Mouse (Mus musculus) kidney, postnatal 14 days (tissue): ENCODE data around the gene Slc16a8.
A peak's percentile ranks its signal among the peaks of the same experiment; 100 is the strongest.

Experiments
- DNase-seq: peaks from one replicate; pipeline ENCODE4 v3.0.0; 2022; ENCODE audit warnings: mixed read lengths

Gene Slc16a8

GRCm38 (mm10) chr15:79212750-79213446 is 41.7 kb downstream of the Slc16a8 start:
- DNase-seq: no peak

DNA sequence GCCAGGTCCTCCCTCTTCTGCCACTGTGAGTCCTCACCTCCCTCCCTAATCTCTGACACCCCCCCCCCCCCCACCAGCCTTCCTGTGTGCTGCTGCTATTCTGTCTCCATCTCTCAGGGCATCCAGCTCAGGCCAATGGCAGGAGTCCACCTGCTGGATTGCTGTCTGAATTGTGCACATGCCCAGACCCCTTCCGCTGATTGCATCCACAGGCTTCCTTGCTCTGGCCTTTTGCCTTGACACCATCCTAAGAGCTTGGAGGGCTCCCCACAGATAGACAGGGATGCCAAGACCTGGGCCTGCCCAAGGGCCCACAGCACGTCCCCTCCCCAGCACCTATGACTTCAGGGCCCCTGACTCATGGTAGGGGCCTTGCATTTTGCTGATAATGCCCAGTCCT is 44.2 kb downstream of the Slc16a8 start:
- no peak for DNase-seq

DNA sequence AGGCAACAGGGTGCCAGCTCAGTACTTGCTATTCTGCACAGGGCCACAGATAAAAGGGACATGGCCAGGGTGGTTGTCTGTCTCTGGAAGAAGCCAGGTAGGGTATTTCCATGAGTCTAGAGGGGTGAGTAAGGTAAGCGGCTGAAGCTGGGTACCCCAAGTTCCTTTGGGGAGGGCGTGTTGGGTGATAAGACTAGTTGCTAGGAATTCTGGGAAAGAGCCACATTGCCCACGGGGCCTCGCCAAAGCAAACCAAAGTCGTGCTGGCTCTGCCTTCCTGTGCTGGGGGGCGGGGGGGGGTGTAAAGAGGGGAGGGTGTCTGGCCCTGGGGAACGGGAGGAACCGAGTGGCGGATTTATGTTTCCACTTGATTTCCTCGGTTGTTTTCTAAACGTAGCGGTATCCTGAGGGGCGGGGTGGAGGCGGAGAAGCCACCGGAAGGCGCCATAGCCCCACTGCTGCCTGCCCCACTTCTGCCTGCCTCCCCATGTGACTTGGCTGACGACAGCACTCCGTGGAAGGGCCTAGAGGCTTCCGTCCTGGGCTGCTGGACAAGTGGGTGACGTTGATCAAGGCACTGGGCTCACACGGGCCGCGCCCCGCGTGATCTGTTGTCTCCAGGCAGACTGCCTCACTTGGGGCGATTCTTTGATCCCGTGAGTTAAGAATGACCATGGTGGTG is 45.7 kb downstream of the Slc16a8 start:
- peak; percentile 73 for DNase-seq

- DNase-seq: no peak
These were observed 46.4 kb downstream of the Slc16a8 start for GRCm38 (mm10) chr15:79208211-79208610.

DNA sequence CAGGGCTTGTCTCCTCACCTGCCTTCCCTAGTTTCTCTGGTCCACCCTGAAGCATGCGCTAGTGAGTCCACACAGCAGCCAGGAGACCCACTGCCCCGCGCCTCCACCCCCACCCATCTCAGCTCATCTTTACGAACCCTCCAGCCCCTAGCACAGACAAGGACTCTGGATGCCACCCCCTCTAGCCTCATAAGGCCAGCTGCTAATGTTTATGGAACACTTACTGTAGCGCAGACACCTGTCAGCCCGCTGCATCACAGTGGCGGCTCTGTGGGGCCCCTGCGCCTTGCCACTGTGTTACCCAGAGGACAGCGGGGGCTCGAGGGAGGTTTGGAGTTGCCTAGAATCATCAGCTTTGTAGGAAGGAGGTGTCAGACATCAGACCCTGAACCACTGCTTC is 52.0 kb downstream of the Slc16a8 start:
- DNase-seq: no peak

- no peak for DNase-seq
These were observed 52.9 kb downstream of the Slc16a8 start for GRCm38 (mm10) chr15:79201491-79202150.
